Mouse (Mus musculus) liver, embryonic 12.5 days (tissue): ENCODE results near the gene Tmem9b. TPM values are rescaled to one million over a fixed set of nuclear protein-coding genes. Genes with fewer than 3 reads are reported as not detected.

Experiments
- ATAC-seq: fragments of 200-750 bp; cut with Nextera tagmentation; 2 replicates; pipeline ENCODE4 v1.8.0; 2017; ENCODE audit warnings: moderate number of reproducible peaks, mild to moderate bottlenecking, moderate library complexity
- H3K27ac ChIP-seq: fragments of 300-500 bp; sonication (generic); 2 replicates; pipeline ENCODE4 v1.5.1; 2016; ENCODE audit warnings: mild to moderate bottlenecking
- H3K27me3 ChIP-seq: fragments of 300-500 bp; sonication (generic); replicated peaks from 2 replicates; pipeline ENCODE4 v1.6.1; 2016; ENCODE audit warnings: mild to moderate bottlenecking, moderate library complexity
- H3K36me3 ChIP-seq: fragments of 300-500 bp; sonication (generic); 2 replicates; pipeline ENCODE4 v1.6.1; 2016; ENCODE audit warnings: mild to moderate bottlenecking, moderate library complexity
- H3K4me1 ChIP-seq: fragments of 300-500 bp; sonication (generic); 2 replicates; pipeline ENCODE4 v1.6.1; 2016
- H3K4me2 ChIP-seq: fragments of 300-500 bp; sonication (generic); 2 replicates; pipeline ENCODE4 v1.6.1; 2016; ENCODE audit warnings: mild to moderate bottlenecking, moderate library complexity
- H3K4me3 ChIP-seq: fragments of 300-500 bp; sonication (generic); 2 replicates; pipeline ENCODE4 v1.5.1; 2016; ENCODE audit warnings: mild to moderate bottlenecking, moderate library complexity
- H3K9ac ChIP-seq: fragments of 300-500 bp; sonication (generic); 2 replicates; pipeline ENCODE4 v1.6.1; 2016; ENCODE audit warnings: mild to moderate bottlenecking, moderate library complexity
- H3K9me3 ChIP-seq: fragments of 300-500 bp; sonication (generic); replicated peaks from 2 replicates; pipeline ENCODE4 v1.6.1; 2016; ENCODE audit warnings: mild to moderate bottlenecking, moderate library complexity
- WGBS: fragments of 180-500 bp; shearing (Covaris S2); methylation state at CpG from one replicate; pipeline ENCODE4 v1.1.7; 2016; ENCODE audit not compliant: insufficient replicate concordance; 5-methylcytosine and 5-hydroxymethylcytosine counted together
- polyA plus RNA-seq: library from polyadenylated mRNA; unstranded; fragments of >200 nt; fragmentation: Nextera tagmentation; extraction: Ambion mirVana; gene quantifications from 2 replicates; pipeline ENCODE4 v1.2.1, GENCODE M21; 2016

Gene Tmem9b
- polyA plus RNA-seq, 1 experiment from 2014 or later: 38.8 TPM

GRCm38 (mm10) chr7:109703190-109704015 is 49.3 kb downstream of the Tmem9b start, which contains the start of the genes St5 and Akip1:
Gene St5 (minus strand): TSS chr7:109703605.
Gene Akip1 (plus strand): TSS chr7:109703690.
- Histone ChIP-seq H3K4me2 (peak within 1 kb of the TSS; percentile 89), H3K27ac (peak within 1 kb of the TSS; percentile 82), H3K9ac (peak within 1 kb of the TSS; percentile 88), H3K27me3 (no peaks in the 10 kb centered on the region), H3K36me3 (peaks cover 12% of the 10 kb centered on the region), H3K4me3 (peak within 1 kb of the TSS; percentile 81), H3K4me1 (peaks cover 47% of the 10 kb centered on the region), H3K9me3 (no peaks in the 10 kb centered on the region)
- 2% methylated on average over 61 of the region's 61 CpGs for WGBS
- peak; percentile 93 for ATAC-seq

GRCm38 (mm10) chr7:109702721-109703120 is 50.0 kb downstream of the Tmem9b start:
- Histone ChIP-seq H3K36me3 (peaks cover 6% of the 10 kb centered on the region), H3K9ac (peak overlapping the region; percentile 88; the same call in 1 of the 2 replicates), H3K27me3 (no peaks in the 10 kb centered on the region), H3K27ac (no peak overlapping the region), H3K4me2 (peak overlapping the region; percentile 89), H3K4me3 (peak overlapping the region; percentile 81), H3K9me3 (no peaks in the 10 kb centered on the region), H3K4me1 (peaks cover 43% of the 10 kb centered on the region)
- no peak for ATAC-seq
- 65% methylated on average over 4 of the region's 4 CpGs for WGBS

GRCm38 (mm10) chr7:109700213-109700612 is 52.5 kb downstream of the Tmem9b start:
- Histone ChIP-seq H3K27me3 (no peaks in the 10 kb centered on the region), H3K9ac (no peak overlapping the region), H3K4me3 (no peak overlapping the region), H3K4me2 (no peak overlapping the region), H3K27ac (no peak overlapping the region), H3K36me3 (no peaks in the 10 kb centered on the region), H3K4me1 (peaks cover 30% of the 10 kb centered on the region), H3K9me3 (no peaks in the 10 kb centered on the region)
- ATAC-seq: no peak

GRCm38 (mm10) chr7:109695339-109695726 is 57.3 kb downstream of the Tmem9b start:
- Histone ChIP-seq H3K4me3 (no peak overlapping the region), H3K27ac (no peak overlapping the region), H3K36me3 (no peaks in the 10 kb centered on the region), H3K4me1 (peaks cover 13% of the 10 kb centered on the region), H3K9ac (no peak overlapping the region), H3K27me3 (no peaks in the 10 kb centered on the region), H3K4me2 (no peak overlapping the region), H3K9me3 (no peaks in the 10 kb centered on the region)
- 84% methylated on average over 10 of the region's 10 CpGs for WGBS
- ATAC-seq: no peak

DNA sequence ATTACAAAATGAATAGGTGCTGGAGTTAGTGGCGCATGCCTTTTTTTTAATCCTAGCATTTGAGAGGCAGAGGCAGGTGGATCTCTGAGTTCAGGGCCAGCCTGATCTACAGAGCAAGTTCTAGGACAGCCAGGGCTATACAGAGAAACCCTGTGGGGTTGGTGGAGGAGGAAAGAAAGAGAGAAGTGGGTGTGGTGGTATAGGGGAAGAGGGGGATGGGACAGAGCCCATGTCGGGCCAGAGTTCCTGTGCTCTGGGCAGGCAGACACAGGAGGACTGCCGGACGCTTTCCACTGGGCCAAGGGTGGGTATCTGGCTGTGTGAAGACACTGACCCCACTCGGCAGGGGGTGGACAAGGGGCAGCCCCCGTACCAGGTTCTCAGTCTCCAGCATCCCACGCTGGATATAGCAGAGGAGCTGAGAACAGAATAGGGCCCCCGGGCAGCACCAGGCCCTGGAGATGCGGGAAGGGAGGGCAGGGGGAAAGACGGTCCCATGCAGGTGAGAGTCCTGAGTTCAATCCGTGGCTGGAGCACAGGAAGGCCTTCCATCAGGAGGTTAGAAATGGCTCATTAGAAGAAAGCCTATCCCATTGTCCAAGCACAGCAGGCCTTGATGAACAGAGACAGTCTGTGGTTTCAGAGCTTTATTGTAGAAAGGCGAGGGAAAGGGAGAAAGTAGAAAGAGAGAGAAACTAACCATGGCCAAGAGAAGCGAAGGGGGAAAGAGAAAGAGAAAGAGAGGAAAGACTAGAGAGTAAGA is 57.9 kb downstream of the Tmem9b start:
- no peak for ATAC-seq
- Histone ChIP-seq H3K27ac (no peak overlapping the region), H3K4me1 (peaks cover 13% of the 10 kb centered on the region), H3K36me3 (no peaks in the 10 kb centered on the region), H3K9ac (no peak overlapping the region), H3K9me3 (no peaks in the 10 kb centered on the region), H3K4me2 (no peak overlapping the region), H3K4me3 (no peak overlapping the region), H3K27me3 (no peaks in the 10 kb centered on the region)
- 70% methylated on average over 13 of the region's 13 CpGs for WGBS

GRCm38 (mm10) chr7:109690961-109691360 is 61.7 kb downstream of the Tmem9b start:
- Histone ChIP-seq H3K4me2 (no peak overlapping the region), H3K9me3 (no peaks in the 10 kb centered on the region), H3K27me3 (no peaks in the 10 kb centered on the region), H3K36me3 (no peaks in the 10 kb centered on the region), H3K4me3 (no peak overlapping the region), H3K4me1 (peaks cover 24% of the 10 kb centered on the region), H3K27ac (no peak overlapping the region), H3K9ac (no peak overlapping the region)
- WGBS: 70% methylated on average over 5 of the region's 5 CpGs
- ATAC-seq: no peak

- H3K4me2 ChIP-seq: no peak overlapping the region
- no peaks in the 10 kb centered on the region for H3K27me3 ChIP-seq
- H3K4me1 ChIP-seq: peaks cover 21% of the 10 kb centered on the region
- no peak overlapping the region for H3K27ac ChIP-seq
- H3K9me3 ChIP-seq: no peaks in the 10 kb centered on the region
- WGBS: 77% methylated on average over 3 of the region's 3 CpGs
- no peak overlapping the region for H3K9ac ChIP-seq
- ATAC-seq: no peak
- H3K4me3 ChIP-seq: no peak overlapping the region
- no peaks in the 10 kb centered on the region for H3K36me3 ChIP-seq
These were observed 62.6 kb downstream of the Tmem9b start for GRCm38 (mm10) chr7:109690101-109690500.

DNA sequence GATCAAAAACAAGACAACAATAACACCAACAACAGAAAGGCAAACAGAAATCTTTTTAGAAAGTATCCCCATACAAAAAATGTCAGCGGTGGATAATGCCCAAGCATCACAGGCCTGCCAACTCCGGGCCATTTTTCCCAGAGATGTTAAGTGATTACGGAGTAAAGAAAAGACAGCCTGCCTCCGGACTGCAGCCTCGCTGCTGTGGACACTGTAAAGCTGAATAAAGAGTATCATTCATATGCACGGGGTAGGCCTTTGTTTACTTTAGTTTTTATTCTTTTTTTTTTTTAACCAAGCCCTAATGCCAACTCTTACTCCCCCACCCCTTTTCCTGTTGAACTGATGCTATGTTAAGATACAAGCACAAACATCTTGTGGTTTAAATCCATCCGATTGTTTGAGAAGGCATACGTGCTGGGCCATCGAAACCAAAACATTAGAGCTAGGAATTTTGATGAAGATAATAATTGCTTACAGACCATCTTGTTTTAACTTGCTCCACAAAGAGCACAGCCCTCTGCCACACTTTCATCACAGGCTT is 66.0 kb downstream of the Tmem9b start:
- Histone ChIP-seq H3K9me3 (no peaks in the 10 kb centered on the region), H3K9ac (no peak overlapping the region), H3K4me1 (peaks cover 15% of the 10 kb centered on the region; the same call in 1 of the 2 replicates), H3K27ac (no peak overlapping the region), H3K4me2 (no peak overlapping the region), H3K27me3 (no peaks in the 10 kb centered on the region), H3K36me3 (no peaks in the 10 kb centered on the region), H3K4me3 (no peak overlapping the region)
- 57% methylated on average over 9 of the region's 9 CpGs for WGBS
- no peak for ATAC-seq

Other genes starting within 250 kb of the Tmem9b start
- gene Trim66, start 244.7 kb downstream of the Tmem9b start, polyA plus RNA-seq: 0.04 TPM in 1 of 2 replicates, not detected in the other
- gene Rpl27a, start 233.7 kb downstream of the Tmem9b start, polyA plus RNA-seq: 122 and 125 TPM in 2 replicates
- gene St5, start 49.3 kb downstream of the Tmem9b start, polyA plus RNA-seq: 25.1 and 25.3 TPM in 2 replicates
- 47.9 and 50.2 TPM in 2 replicates for gene Akip1, start 49.2 kb downstream of the Tmem9b start, polyA plus RNA-seq
- 0.13 and 0.25 TPM in 2 replicates for gene BC051019, start 29.0 kb downstream of the Tmem9b start, polyA plus RNA-seq
- not detected in 2 replicates for gene Ascl3, start 21.1 kb downstream of the Tmem9b start, polyA plus RNA-seq
- gene Nrip3, start 29.1 kb upstream of the Tmem9b start, polyA plus RNA-seq: 0.59 and 0.67 TPM in 2 replicates
- gene Scube2, start 112.8 kb upstream of the Tmem9b start, polyA plus RNA-seq: 0.04 and 0.19 TPM in 2 replicates
- gene Dennd5a, start 207.6 kb upstream of the Tmem9b start, polyA plus RNA-seq: 13.3 and 14.8 TPM in 2 replicates
- gene Tmem41b, start 234.1 kb upstream of the Tmem9b start, polyA plus RNA-seq: 47.3 and 47.4 TPM in 2 replicates